Mouse (Mus musculus) urinary bladder, postnatal 4 days (tissue): ENCODE data around the gene Pigx.

ENCODE experiments used
- DNase-seq, 2 experiments: peaks; one replicate each; pipeline ENCODE4 v3.0.0; 2021 to 2022; ENCODE audit warnings: low spot score in 2 of 2

Pigx gene

GRCm38 (mm10) chr16:32099638-32100150 is at the start of gene Pigx, which contains the start of gene Cep19:
Gene Pigx (minus strand): TSS chr16:32099740.
Gene Cep19 (plus strand): TSS chr16:32099800.
- peak; percentile 83 to 86 for DNase-seq

DNA sequence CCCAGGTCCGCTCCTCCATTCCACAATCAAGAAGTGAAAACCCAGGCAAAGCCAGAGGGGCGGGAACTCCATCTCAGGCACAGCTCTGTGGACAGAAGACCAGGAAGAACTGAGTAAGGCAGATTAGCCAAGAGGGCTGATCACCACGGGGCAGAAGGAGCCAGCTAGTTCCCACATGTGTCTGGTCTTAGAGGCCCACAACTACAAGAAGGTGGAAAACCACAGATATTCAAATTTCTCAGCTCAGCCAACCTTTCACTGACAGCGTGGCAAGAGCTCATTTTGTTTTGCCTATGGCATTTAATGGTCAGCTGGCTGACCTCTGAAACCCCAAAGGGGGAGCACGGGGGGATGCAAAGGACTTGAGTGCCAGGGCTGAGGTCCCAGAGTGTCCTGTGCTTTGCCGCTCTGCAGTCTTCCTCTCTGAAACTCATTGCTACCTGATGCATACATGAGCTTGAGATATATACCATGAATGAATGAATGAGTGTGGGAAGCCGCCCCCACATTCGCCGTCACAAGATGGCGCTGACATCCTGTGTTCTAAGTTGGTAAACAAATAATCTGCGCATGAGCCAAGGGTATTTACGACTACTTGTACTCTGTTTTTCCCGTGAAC is 48.2 kb upstream of the Pigx start:
- DNase-seq = no peak

DNA sequence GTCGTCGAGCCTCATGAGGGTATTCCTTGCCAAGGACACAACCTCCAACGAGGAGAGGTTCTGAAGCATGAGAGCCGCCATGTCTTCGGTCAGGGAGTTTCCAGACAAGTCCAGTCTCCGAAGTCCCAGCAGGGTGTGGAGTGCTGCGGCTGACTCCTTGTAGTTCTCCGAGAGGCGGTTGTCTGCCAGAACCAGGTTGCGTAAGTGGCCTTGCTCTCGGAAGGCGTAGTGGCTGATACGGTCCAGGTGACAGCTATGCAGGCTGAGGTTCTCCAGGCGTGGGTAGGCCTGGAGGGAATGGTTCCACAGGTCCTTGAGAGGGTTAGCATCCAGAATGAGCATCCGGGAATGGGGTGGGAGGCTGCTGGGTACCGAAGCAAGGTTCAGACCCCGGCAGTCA is 45.1 kb upstream of the Pigx start:
- no peak for DNase-seq

DNA sequence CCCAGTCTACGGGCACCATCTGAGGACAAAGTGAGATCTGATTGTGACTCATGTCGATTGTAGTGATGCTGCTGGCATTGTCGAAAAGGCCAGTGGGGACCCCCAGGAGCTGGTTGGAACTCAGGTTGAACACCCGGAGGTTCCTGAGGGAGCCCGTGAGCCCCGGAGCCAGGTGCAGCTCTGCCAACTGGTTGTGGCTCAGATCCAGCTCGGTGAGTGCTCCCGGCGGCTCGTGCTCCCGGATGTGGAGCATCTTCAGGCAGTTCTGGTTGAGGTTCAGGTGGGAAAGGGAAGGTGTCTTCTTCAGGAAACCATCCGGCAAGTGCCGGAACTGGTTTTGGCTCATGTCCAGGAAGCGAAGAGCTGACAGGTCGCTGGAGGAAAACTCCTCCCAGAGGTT is 44.2 kb upstream of the Pigx start:
- DNase-seq = no peak

DNA sequence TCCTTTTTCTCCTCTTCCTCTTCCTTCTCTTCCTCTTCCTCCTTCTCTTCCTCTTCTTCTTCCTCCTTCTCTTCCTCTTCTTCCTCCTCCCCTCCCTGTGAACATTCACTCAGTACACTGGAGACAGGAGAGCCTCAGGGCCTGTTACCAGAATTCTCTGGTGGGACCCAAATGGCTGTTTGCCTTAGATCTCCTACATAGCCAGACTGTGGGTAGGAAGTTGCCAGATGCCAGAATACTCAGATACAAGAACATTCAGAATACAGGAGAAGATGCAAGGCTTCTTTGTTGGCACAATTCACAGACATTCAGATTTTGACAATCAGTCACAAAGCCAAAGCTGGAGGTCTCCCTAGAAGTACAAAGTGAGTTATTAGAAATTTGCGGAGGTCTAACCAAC is 39.4 kb upstream of the Pigx start:
- no peak for DNase-seq

- DNase-seq = no peak
Observed at GRCm38 (mm10) chr16:32135842-32136357, 36.4 kb upstream of the Pigx start.

DNA sequence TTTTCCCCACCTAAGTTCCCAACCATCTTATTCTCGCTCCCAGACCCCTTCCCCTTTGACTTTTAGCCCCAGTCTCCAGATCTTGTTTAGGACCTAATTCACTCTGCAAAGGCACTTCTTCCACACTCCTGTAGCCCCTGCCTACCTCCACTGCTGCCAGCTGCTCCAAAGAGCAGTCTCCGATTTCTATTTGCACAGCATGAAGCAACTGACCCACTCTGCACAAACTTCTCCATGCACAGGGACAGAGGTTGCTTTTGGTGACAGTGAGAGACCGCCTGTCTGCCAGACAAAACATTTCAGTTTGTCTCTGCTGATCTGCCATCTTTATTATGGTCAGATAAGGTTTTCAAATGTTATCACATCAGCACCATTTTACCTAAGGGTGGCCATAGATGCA is 33.6 kb upstream of the Pigx start:
- DNase-seq = no peak

DNA sequence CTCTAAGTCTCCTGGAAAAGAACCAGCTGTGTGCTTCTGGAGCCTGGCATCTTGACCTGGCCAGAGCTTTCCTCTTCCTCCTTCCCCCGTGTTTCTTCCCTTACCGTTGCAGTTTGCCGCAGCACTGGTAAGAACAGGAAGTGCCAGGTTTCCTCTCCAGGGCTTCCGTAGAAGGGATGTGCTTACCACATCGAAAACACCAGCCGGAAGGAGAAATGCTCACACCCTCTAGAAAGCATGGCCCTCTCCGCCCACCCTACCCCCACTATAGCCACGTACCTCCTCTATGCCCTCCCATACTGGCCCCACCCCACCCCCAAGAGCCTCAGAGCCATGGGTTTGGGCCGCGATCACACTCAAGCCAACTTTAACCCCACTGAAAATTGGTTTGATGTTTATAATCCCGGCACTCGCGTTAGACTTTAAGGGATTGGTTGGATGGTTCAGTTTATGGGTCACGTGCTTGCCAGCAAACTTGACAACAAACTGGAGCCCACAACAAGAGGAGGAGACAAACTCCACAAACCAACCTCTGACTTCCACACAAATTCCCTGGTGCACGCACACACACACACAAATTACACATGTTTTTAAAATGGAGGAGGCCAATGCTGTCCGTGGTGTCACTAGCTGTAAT is 30.8 kb upstream of the Pigx start:
- no peak for DNase-seq

DNA sequence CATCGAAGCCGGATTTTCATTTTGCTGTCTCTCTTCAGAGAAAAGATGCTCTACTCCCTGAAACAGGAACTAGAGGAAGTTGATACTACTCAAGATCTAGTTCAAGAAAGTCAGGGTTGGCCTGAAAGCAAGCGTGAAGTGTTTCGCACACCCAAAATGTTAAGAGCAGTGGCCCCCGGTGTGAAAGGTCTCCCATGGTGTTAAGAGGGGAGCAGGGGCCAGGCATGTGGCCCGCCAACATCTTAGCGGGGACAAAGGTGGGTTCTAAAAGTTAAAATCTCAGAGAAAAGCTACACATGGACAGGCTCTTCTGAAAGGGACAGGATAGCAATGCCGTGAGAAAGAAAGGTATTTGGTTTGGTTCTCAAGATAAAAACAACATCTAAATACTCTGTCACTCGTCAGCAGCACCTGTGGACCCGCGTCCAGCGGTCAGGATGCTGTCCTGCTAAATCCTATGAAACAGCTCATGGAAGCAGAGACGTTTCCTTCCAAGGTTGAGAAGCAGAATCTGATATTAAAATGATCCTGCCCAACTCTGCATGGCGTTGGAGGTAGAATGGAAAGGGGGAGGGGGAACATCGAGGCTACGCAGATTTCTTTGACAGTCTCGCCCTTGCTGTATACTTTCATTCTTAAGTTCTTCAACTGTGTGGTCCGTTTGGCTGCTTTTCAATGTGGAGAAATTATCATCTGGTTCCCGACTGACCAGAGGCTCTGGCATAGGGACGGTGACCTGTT is 30.1 kb upstream of the Pigx start:
- DNase-seq = no peak

GRCm38 (mm10) chr16:32127046-32127445 is 27.5 kb upstream of the Pigx start:
- no peak for DNase-seq

- no peak for DNase-seq
Observed at GRCm38 (mm10) chr16:32125364-32125763, 25.8 kb upstream of the Pigx start.

DNA sequence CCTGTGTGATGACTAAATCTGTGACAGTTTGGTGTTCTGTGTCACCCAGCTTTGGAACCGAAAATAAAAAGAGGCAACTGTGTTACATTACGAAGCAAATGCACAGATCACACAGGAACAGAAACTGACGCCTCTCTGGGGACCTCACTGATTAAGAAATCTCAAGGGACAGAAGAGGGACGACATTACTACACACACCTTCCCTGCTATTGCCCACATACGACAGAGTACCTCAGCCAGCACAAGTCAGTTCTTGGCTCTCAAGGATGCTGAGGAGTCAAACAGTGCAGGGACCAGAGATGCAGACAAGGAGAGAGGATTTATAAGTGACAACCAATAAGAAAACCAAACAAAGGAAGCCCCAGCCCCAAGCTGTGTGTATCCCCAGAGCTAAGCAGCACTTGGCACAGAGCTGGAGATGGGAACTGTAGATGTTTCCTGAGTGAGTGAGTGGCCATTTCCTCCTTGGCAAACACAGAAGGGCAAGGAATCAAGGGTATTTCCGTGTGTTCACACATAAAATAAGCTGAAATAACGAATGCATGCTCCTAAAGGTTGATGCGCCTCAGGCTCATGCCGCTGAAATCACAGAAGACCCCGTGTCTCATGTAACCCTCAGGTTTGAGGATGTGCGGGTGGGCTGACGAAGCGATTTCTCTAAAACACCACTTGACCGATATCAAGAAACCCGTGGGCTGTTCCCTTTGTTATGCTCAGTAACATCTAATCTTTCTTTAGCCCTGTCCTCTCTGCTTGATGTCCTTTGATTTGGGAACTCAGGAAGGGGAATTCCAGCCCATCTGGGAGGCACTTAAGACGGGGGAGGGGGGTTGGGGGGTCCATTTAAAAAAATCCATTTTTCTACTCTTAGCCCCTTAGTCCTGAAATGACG is 25.1 kb upstream of the Pigx start:
- DNase-seq = no peak

DNA sequence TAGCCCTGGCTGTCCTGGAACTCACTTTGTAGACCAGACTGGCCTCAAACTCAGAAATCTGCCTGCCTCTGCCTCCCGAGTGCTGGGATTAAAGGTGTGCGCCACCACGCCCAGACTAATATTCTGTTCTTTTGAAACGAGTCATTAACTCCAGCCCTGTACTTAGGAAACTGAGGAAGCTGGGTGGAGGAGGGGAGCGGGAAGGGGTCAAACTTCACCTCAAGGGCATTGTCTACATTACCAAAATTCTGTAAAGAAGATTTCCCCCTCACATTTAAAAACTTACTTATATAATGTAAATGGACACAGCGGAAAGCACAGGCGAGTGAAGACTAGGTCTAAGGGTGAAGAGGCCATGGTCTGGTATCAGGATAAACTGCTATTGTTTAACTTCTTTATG is 24.5 kb upstream of the Pigx start:
- DNase-seq = no peak

GRCm38 (mm10) chr16:32120454-32120853 is 20.9 kb upstream of the Pigx start:
- DNase-seq = no peak

GRCm38 (mm10) chr16:32116186-32116585 is 16.6 kb upstream of the Pigx start:
- DNase-seq = no peak

DNA sequence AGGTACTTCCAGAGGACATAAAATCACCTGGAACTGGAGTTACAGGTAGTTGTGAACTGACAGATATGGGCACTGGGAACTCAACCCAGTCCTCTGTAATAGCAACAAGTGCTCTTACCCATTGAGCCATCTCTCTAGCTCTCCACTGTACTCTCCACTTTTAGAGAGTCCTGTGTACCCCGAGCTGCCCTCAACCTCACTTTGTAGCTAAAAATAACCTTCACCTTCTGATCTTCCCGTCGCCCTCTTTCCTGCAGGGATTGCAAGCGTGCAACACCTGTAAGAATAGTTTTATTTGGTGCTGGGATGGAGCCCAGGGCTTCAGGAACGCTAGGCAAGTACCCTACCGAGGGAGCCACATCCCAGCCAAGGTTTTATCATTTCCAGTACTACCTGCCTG is 16.2 kb upstream of the Pigx start:
- DNase-seq = no peak

GRCm38 (mm10) chr16:32114968-32115695 is 15.6 kb upstream of the Pigx start:
- DNase-seq = peak; percentile 63 to 89

DNA sequence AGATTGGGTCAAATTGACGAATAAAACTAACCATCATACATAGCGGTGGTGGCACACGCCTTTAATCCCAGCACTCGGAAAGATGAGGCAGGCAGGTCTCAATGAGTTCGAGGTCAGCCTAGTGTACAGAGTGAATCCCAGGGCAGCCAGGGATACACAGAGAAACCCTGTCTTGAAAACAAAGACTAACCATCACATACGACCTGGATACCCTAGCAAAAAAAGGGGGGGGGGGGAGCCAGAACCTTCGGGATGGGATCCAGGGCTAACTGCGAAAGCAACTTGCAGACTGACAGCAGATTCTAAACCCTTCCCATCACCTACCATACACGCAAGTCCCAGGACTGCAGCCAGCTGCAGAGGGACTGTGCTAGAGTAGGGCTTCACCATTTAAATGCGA is 14.9 kb upstream of the Pigx start:
- DNase-seq = no peak

DNA sequence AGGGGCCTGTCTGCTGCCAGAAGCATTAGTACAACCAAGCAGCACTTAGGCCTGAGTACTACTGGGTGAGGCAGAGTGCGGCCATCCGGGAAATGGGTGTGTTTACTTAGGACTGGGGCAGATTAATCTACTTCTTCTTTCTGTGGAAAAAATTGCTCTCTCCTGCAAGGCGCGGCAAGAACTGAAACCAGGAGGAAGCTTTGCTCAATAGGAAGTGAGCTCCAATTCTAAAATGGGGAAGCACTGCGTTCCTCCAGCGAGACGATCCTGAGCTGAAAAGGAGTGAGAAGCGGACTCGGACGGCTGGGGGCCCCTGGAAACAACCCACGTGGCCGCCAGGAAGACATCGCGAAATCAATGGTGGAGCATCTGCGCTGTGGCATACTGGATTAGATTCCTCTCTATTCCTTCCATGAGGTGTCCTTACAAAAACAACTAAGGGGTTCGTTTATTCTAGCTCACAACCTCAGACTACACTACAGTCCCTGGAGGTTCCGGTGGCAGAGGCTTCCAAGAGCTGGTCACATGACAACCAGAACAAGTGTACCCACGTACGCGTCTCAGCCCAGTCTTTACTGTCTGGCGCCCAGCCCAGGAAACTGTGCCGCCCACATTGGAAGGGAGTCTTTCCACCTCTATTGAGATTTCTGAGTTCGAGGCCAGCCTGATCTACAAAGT is 14.1 kb upstream of the Pigx start:
- no peak for DNase-seq

GRCm38 (mm10) chr16:32110951-32111699 is 11.6 kb upstream of the Pigx start:
- DNase-seq = no peak
